Mouse (Mus musculus) myocyte (in vitro differentiated cells): ENCODE data around the gene Ercc6.

Experiments used
- CEBPB ChIP-seq: IDR thresholded peaks from 2 replicates; pipeline ENCODE4 v1.6.1; 2011; ENCODE audit warnings: mild to moderate bottlenecking, moderate library complexity; ENCODE audit not compliant: poor library complexity, insufficient read depth, severe bottlenecking
- E2F4 ChIP-seq: IDR thresholded peaks from one replicate; pipeline ENCODE4 v1.6.1; 2011; ENCODE audit warnings: mild to moderate bottlenecking, control low read depth, moderate library complexity; ENCODE audit not compliant: insufficient read depth
- MAX ChIP-seq: IDR thresholded peaks from one replicate; pipeline ENCODE4 v1.6.1; 2011; ENCODE audit warnings: low read depth, mild to moderate bottlenecking, control low read depth
- MYOG ChIP-seq, 3 experiments: IDR thresholded peaks; one replicate each; pipeline ENCODE4 v1.6.1; 2011; ENCODE audit warnings: control low read depth in 2 of 3, low read depth in 2 of 3, mild to moderate bottlenecking in 2 of 3; ENCODE audit not compliant: insufficient read length in 2 of 3, control insufficient read depth in 1 of 3, insufficient read depth in 1 of 3
- POLR2A ChIP-seq: IDR thresholded peaks from one replicate; pipeline ENCODE4 v1.6.1; 2011; ENCODE audit warnings: low read depth, mild to moderate bottlenecking, control low read depth, moderate library complexity; ENCODE audit not compliant: insufficient read length
- POLR2AphosphoS2 ChIP-seq: IDR thresholded peaks from one replicate; pipeline ENCODE4 v1.6.1; 2011; ENCODE audit warnings: low read depth, control low read depth; ENCODE audit not compliant: insufficient read length
- TCF12 ChIP-seq: IDR thresholded peaks from one replicate; pipeline ENCODE4 v1.6.1; 2011; ENCODE audit warnings: mild to moderate bottlenecking, control low read depth; ENCODE audit not compliant: poor library complexity, insufficient read depth, severe bottlenecking
- USF1 ChIP-seq: IDR thresholded peaks from one replicate; pipeline ENCODE4 v1.6.1; 2011; ENCODE audit warnings: low read depth, mild to moderate bottlenecking, control low read depth, moderate library complexity

DNA sequence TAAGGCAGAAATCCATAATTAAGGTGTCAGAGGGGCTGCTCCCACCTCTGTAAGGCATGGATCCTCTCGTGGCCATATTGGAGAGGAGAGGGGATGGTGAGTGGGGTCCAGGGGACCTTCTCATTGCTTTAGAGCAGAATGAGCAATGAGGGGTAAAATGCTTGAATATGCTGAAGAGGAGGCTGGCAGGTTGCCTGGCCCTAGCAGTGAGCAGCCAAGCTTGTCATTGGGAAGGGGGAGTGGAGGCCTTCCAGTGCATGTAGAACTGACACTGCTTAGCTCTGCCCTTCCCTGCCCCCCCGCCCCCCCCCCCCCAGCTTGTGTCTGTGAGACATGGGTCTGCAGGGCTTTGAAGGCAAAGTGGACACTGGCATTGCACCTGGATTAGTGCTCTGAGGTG is 114.0 kb downstream of the Ercc6 start:
- TF ChIP-seq POLR2A, result no peak
- TF ChIP-seq POLR2AphosphoS2, result no peak
- no peak for TF ChIP-seq TCF12
- TF ChIP-seq E2F4, result no peak
- TF ChIP-seq MAX, result no peak
- no peak for TF ChIP-seq MYOG (IDR thresholded peaks at IDR 0.05; ENCODE audit: control insufficient read depth in 1 of 3, insufficient read depth in 1 of 3, insufficient read length in 2 of 3, low read depth in 2 of 3)
- no peak for TF ChIP-seq USF1
- no peak for TF ChIP-seq CEBPB
